Mouse (Mus musculus) cerebellum, adult 11 months (tissue): Measurements from ENCODE around the gene Gm20388.
A peak's percentile ranks its signal among the peaks of the same experiment; 100 is the strongest.

ENCODE experiments used
- DNase-seq: peaks from one replicate; pipeline ENCODE4 v3.0.0; 2022

The Gm20388 gene

GRCm38 (mm10) chr8:122923431-122924090 lies 3012.9 kb downstream of the Gm20388 start:
- DNase-seq = no peak

GRCm38 (mm10) chr8:122924091-122924490 lies 3013.4 kb downstream of the Gm20388 start:
- no peak for DNase-seq

- DNase-seq = no peak
These were observed 3015.5 kb downstream of the Gm20388 start for GRCm38 (mm10) chr8:122925939-122926722.

GRCm38 (mm10) chr8:122926782-122927181 lies 3016.1 kb downstream of the Gm20388 start:
- DNase-seq = no peak

GRCm38 (mm10) chr8:122927841-122928240 lies 3017.2 kb downstream of the Gm20388 start:
- DNase-seq = no peak

GRCm38 (mm10) chr8:122928631-122929224 lies 3018.1 kb downstream of the Gm20388 start:
- DNase-seq = no peak

- peak; percentile 38 for DNase-seq
These were observed 3021.4 kb downstream of the Gm20388 start for GRCm38 (mm10) chr8:122931834-122932560.

- DNase-seq = no peak
These were observed 3021.9 kb downstream of the Gm20388 start for GRCm38 (mm10) chr8:122932561-122932959.

GRCm38 (mm10) chr8:122933973-122934372 lies 3023.3 kb downstream of the Gm20388 start:
- DNase-seq = no peak

GRCm38 (mm10) chr8:122935118-122935517 lies 3024.5 kb downstream of the Gm20388 start:
- DNase-seq = peak; percentile 46

GRCm38 (mm10) chr8:122935912-122936311 lies 3025.3 kb downstream of the Gm20388 start:
- no peak for DNase-seq

- DNase-seq = no peak
These were observed 3027.0 kb downstream of the Gm20388 start for GRCm38 (mm10) chr8:122937545-122938053.

GRCm38 (mm10) chr8:122938170-122938569 lies 3027.5 kb downstream of the Gm20388 start:
- DNase-seq = peak; percentile 38

GRCm38 (mm10) chr8:122938591-122938990 lies 3027.9 kb downstream of the Gm20388 start:
- no peak for DNase-seq

GRCm38 (mm10) chr8:122942803-122943713 lies 3032.4 kb downstream of the Gm20388 start:
- DNase-seq = peak; percentile 38

GRCm38 (mm10) chr8:122945775-122946174 lies 3035.1 kb downstream of the Gm20388 start:
- DNase-seq = no peak

- DNase-seq = no peak
These were observed 3039.1 kb downstream of the Gm20388 start for GRCm38 (mm10) chr8:122949701-122950100.

- no peak for DNase-seq
These were observed 3040.8 kb downstream of the Gm20388 start for GRCm38 (mm10) chr8:122951456-122951855.

GRCm38 (mm10) chr8:122953028-122953427 lies 3042.4 kb downstream of the Gm20388 start:
- no peak for DNase-seq

GRCm38 (mm10) chr8:122954090-122954799 lies 3043.6 kb downstream of the Gm20388 start:
- no peak for DNase-seq

GRCm38 (mm10) chr8:122955195-122955594 lies 3044.6 kb downstream of the Gm20388 start:
- DNase-seq = no peak
